Mouse (Mus musculus) spleen, postnatal 36 days (tissue): ENCODE data around the gene Map9.
"Not testable (repeated sequence)": the region's sequence is repeated elsewhere in the genome, so short reads cannot be mapped to it uniquely, and the experiment has no call there.

ENCODE experiments used
- DNase-seq, 2 experiments: peaks; one replicate each; pipeline ENCODE4 v3.0.0; 2022; ENCODE audit warnings: low spot score in 2 of 2, mixed read lengths in 1 of 2

The Map9 gene

GRCm38 (mm10) chr3:82357797-82358524 lies at the start of gene Map9:
TSS of gene Map9 (plus strand) at chr3:82358044.
- peak; percentile 95 for DNase-seq

- DNase-seq = no peak
Measured at GRCm38 (mm10) chr3:82315728-82316127, 42.1 kb upstream of the Map9 start.

GRCm38 (mm10) chr3:82326736-82327135 lies 31.1 kb upstream of the Map9 start:
- not testable (repeated sequence) for DNase-seq

DNA sequence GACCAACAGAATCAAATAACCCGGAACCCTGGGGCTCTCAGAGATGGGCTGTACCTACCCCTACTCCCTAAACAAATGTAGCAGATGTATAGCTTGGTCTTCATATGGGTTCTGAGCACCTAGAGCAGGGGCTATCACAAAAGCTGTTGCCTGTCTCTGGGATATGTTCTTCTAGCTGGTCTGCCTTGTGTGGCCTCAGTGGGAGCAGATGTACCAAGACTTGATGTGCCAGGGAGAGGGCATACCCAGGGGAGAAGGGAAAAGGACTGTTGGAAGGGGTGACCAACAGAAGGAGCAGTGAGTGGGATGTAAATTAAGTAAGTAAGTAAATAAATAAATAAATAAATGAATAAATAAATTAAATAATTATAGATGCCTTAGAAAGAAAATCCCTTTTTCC lies 25.8 kb upstream of the Map9 start:
- no peak for DNase-seq

GRCm38 (mm10) chr3:82332536-82332935 lies 25.3 kb upstream of the Map9 start:
- DNase-seq = no peak

GRCm38 (mm10) chr3:82333128-82333969 lies 24.5 kb upstream of the Map9 start:
- DNase-seq = peak in 1 of 2 experiments; percentile 22

GRCm38 (mm10) chr3:82340111-82340510 lies 17.7 kb upstream of the Map9 start:
- peak; percentile 28 to 41 for DNase-seq

DNA sequence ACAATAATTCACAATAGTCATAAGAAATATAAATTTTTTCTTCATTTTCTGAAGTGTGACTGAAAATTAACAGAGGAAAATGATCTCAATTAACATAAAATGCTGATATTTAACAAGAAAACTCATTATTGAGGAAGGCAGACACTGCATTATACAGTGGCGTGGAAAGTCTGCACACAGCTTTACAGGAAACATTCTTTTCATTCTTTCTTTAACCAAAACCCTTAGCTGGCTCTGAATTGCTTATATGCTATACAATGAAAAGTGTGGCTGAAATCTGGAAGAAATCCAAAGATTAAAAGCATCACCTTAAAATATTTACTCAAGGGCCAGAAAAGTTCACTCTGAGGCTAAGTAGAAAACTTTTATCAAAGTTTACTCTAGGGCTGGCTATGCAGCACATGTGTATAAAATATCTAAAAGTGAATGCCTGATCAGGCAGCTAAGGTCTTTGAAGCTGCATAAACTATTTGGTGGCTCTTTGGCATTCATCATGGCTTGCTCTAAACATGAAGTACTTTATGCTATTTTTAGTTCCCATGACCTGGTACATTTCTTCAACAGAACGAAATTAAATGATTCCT lies 9.5 kb upstream of the Map9 start:
- DNase-seq = no peak

DNA sequence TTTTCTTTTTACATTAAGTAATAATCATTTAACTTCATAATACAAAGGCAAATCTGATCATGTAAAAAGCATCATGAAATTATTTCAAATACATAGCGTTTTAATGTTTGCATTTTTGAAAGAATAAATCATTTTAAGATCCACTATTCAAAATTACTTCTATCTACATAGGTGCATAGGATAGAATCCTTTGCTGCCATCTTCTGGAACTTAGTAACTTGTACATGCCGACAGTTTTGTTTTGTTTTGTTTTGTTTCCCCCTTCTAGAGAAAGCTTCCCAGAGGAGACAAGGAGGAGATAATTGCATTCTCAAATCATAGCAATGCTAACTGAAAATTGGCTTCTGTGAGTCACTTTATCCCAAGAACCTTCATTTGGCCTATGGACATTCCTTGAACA lies 7.5 kb upstream of the Map9 start:
- DNase-seq = no peak

DNA sequence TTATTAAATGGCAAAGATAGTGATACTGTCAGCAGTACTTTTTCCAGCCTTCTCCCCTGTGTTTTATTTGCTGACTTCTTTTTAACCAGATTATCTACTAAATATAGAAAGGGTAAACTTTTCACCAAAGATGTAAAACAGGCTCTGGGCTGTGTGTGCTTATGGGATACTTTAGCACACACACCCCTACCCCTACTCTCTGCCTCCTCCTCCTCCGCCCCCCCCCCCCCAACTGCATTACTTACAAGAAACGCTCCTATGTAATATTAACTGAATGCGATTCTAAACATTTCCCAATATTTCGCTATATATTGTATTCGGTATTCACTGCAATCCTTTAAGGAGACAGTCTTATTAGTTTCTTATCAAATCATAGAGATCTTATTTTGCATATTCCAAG lies 504 bp upstream of the Map9 start:
- DNase-seq = no peak

GRCm38 (mm10) chr3:82359036-82359435 lies 1.2 kb downstream of the Map9 start:
- no peak for DNase-seq

- DNase-seq = no peak
Measured at GRCm38 (mm10) chr3:82362452-82362851, 4.6 kb downstream of the Map9 start.

DNA sequence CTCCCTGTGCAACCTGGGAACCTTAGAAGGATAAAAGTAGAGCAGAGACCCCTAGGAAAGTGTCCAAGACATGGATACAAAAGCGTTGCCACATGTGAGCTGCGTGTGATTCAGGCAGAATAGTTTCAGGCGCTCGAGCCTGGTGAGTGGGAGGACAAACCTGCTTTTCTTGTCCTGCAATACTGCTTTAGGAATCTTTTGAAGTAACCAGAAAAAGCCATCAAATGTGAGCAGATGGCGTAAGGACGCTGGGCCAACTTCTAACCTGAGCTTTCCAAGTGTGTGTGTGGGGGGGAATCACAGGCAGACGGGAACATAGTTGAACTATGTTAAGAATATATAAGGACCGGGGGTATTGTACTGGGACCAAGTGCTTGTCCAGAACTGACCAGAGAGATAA lies 6.7 kb downstream of the Map9 start:
- no peak for DNase-seq

GRCm38 (mm10) chr3:82364988-82365387 lies 7.1 kb downstream of the Map9 start:
- DNase-seq = no peak

- no peak for DNase-seq
Measured at GRCm38 (mm10) chr3:82369063-82369860, 11.4 kb downstream of the Map9 start.

DNA sequence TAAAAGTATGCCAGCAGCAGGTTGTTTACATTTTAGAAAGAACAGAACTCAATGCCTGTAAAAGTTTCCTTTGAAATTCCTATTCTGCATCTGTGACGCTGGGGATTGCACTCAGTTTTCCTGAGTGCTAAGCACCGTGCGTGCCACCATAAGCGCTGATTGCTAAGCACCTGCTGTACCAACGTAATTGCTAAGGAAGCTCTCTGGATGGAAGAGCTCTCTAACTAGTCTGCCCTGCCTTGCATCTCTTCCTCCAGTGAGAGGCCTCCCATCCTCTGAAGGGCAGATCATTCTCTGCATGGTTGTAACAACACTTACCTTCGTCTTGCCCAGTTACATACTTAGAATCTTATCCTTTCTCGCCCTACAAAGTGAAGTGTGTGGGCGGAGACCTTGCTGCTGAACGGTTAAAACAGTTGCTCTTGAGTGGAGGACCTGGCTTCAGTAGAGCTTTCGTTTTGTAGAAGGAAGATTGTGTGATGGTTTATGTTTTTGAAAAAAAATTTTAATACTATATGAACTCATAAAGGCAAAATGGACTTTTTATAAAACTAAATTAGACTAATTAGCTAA lies 12.7 kb downstream of the Map9 start:
- DNase-seq = no peak

DNA sequence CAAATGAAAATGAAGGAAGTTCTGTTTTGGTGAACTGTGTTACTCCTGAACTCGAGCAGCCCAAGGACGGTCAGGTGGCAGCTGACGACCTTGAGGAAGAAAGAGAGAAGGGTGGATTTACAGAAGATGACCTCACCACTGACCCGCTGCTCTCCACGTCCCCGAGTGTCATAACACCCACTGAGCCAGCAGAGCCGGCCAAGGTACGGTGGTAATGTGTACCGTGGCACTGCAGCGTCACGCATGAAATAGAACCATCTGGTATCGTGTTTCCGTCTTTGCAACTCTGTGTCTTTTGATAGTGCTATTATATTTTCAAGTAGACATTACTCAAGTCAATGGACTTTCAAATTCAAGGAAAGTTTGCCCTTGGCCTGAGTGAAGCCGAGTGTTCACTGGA lies 19.1 kb downstream of the Map9 start:
- no peak for DNase-seq

DNA sequence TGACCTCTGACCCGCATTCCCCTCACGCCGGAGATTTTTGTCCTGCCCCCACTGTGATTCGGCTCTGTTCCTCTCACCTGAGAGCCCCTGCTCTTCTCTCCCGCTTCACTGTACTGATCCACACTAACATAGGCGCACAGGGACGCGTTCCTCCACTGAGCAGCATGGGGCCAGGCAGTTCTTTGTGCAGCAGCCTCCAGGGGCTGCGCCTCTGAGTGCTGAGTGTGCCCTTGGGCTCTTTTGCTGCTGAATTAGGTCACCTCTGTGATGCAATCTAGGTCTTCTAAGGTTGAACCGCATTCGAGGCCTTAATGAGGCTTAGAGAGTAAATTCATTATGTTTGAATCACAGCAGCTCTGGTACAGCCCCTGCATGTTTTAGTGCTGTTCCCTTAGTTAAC lies 24.5 kb downstream of the Map9 start:
- no peak for DNase-seq

GRCm38 (mm10) chr3:82385091-82385490 lies 27.2 kb downstream of the Map9 start:
- no peak for DNase-seq

DNA sequence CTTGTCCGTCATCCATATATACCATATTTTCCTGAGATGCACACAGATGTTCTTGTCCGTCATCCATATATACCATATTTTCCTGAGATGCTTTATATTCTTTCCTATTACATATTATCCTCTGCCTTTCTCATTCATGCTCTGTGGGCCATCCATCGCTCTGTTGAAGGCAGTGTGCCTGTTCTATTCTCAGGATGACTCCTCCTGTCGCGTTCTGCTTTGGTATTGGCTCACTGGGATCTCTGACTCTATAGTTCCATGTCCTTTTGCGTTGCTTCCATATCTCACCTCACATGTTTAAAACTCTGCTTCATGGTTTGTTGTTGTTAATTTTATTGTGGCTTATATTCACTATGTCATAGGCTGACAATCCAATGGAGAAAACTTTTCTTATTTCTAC lies 48.0 kb downstream of the Map9 start:
- no peak for DNase-seq

DNA sequence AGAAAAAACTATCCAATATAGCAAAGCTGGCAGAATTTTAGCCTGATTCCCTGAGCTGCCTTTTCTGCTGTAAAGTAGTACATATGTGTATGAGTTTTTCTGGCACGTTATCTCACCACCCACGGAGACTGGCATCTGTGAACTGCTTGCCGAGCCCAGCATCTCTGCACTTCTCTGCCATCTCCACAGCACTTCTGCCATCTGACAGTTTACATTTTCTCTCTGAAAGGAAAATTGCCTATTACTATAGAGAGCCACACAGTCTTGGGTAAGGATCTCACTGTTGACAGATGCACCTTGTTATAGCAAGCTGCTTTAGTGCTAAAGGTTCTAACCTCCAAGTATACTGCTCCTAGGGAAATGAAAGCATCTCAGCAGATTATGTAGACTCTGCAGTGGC lies 48.5 kb downstream of the Map9 start:
- DNase-seq = no peak

DNA sequence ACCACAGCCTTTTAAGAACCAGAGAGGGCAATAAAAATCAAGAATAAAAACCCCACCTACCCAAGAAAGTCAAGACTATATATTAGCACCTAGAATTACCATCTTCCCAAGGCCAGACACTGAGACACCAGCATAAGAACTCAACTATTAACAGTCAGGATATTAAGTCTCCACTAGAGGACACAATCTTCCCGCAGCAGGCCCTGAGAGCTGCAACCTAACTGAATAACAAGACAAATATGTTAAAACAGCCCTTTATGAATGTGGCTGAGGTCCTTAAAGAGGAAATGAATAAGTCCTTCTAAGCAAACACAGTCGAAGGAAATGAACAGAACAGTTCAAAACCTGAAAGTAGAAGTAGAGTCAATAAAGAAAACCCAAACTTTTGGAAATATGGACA lies 49.6 kb downstream of the Map9 start:
- DNase-seq = no peak
